Mouse (Mus musculus) neural tube, embryonic 12.5 days (tissue): ENCODE results near the gene Tmem94. TPM values are rescaled to one million over a fixed set of nuclear protein-coding genes. Genes with fewer than 3 reads are reported as not detected.

ENCODE experiments used
- ATAC-seq: fragments of 200-750 bp; cut with Nextera tagmentation; 2 replicates; pipeline ENCODE4 v1.8.0; 2017; ENCODE audit warnings: low read depth, mild to moderate bottlenecking, moderate TSS enrichment, moderate library complexity; ENCODE audit not compliant: low FRiP score
- H3K27ac ChIP-seq: fragments of 300-500 bp; sonication (generic); 2 replicates; pipeline ENCODE4 v1.5.1; 2016
- H3K27me3 ChIP-seq: fragments of 300-500 bp; sonication (generic); replicated peaks from 2 replicates; pipeline ENCODE4 v1.6.1; 2016; ENCODE audit warnings: mild to moderate bottlenecking
- H3K36me3 ChIP-seq: fragments of 300-500 bp; sonication (generic); 2 replicates; pipeline ENCODE4 v1.6.1; 2016; ENCODE audit warnings: mild to moderate bottlenecking
- H3K4me1 ChIP-seq: fragments of 300-500 bp; sonication (generic); 2 replicates; pipeline ENCODE4 v1.6.1; 2016
- H3K4me2 ChIP-seq: fragments of 300-500 bp; sonication (generic); replicated peaks from 2 replicates; pipeline ENCODE4 v1.6.1; 2016; ENCODE audit warnings: mild to moderate bottlenecking
- H3K4me3 ChIP-seq: fragments of 300-500 bp; sonication (generic); 2 replicates; pipeline ENCODE4 v1.5.1; 2016
- H3K9ac ChIP-seq: fragments of 300-500 bp; sonication (generic); 2 replicates; pipeline ENCODE4 v1.6.1; 2016; ENCODE audit warnings: mild to moderate bottlenecking
- H3K9me3 ChIP-seq: fragments of 300-500 bp; sonication (generic); 2 replicates; pipeline ENCODE4 v1.6.1; 2016; ENCODE audit warnings: mild to moderate bottlenecking
- WGBS: fragments of 180-500 bp; shearing (Covaris S2); methylation state at CpG from one replicate; pipeline ENCODE4 v1.1.7; 2016; 5-methylcytosine and 5-hydroxymethylcytosine counted together
- polyA plus RNA-seq: library from polyadenylated mRNA; unstranded; fragments of >200 nt; fragmentation: Nextera tagmentation; extraction: Ambion mirVana; gene quantifications from 2 replicates; pipeline ENCODE4 v1.2.1, GENCODE M21; 2016

The Tmem94 gene
- polyA plus RNA-seq, 1 experiment from 2014 or later = 34.7 TPM

- no peaks in the 10 kb centered on the region for H3K4me1 ChIP-seq
- no peak for ATAC-seq
- WGBS = 89% methylated on average over 9 of the region's 9 CpGs
- H3K9ac ChIP-seq = no peak overlapping the region
- no peak overlapping the region for H3K27ac ChIP-seq
- no peaks in the 10 kb centered on the region for H3K9me3 ChIP-seq
- peaks cover 99% of the 10 kb centered on the region for H3K36me3 ChIP-seq
- H3K4me2 ChIP-seq = no peak overlapping the region
- H3K4me3 ChIP-seq = no peak overlapping the region
- H3K27me3 ChIP-seq = no peaks in the 10 kb centered on the region
Measured at GRCm38 (mm10) chr11:115797665-115798064, 32.4 kb downstream of the Tmem94 start.

GRCm38 (mm10) chr11:115800981-115801380 is 35.7 kb downstream of the Tmem94 start:
- ATAC-seq = no peak
- H3K4me2 ChIP-seq = no peak overlapping the region
- 91% methylated on average over 18 of the region's 18 CpGs for WGBS
- no peak overlapping the region for H3K9ac ChIP-seq
- no peaks in the 10 kb centered on the region for H3K4me1 ChIP-seq
- peaks cover 92% of the 10 kb centered on the region for H3K36me3 ChIP-seq
- H3K27me3 ChIP-seq = no peaks in the 10 kb centered on the region
- no peak overlapping the region for H3K27ac ChIP-seq
- no peak overlapping the region for H3K4me3 ChIP-seq
- H3K9me3 ChIP-seq = no peaks in the 10 kb centered on the region

- no peaks in the 10 kb centered on the region for H3K27me3 ChIP-seq
- peaks cover 13% of the 10 kb centered on the region for H3K4me1 ChIP-seq
- H3K4me2 ChIP-seq = no peak overlapping the region
- no peak overlapping the region for H3K9ac ChIP-seq
- H3K27ac ChIP-seq = no peak overlapping the region
- peaks cover 82% of the 10 kb centered on the region for H3K36me3 ChIP-seq
- no peaks in the 10 kb centered on the region for H3K9me3 ChIP-seq
- WGBS = 94% methylated on average over 24 of the region's 24 CpGs
- no peak overlapping the region for H3K4me3 ChIP-seq
- ATAC-seq = no peak
Measured at GRCm38 (mm10) chr11:115803072-115803709, 38.0 kb downstream of the Tmem94 start.

- WGBS = 93% methylated on average over 7 of the region's 7 CpGs
- no peak overlapping the region for H3K4me2 ChIP-seq
- no peaks in the 10 kb centered on the region for H3K27me3 ChIP-seq
- H3K36me3 ChIP-seq = peaks cover 66% of the 10 kb centered on the region
- no peaks in the 10 kb centered on the region for H3K9me3 ChIP-seq
- no peak overlapping the region for H3K4me3 ChIP-seq
- H3K9ac ChIP-seq = no peak overlapping the region
- H3K4me1 ChIP-seq = peaks cover 31% of the 10 kb centered on the region
- H3K27ac ChIP-seq = no peak overlapping the region
- ATAC-seq = no peak
Measured at GRCm38 (mm10) chr11:115805005-115805404, 39.8 kb downstream of the Tmem94 start.

GRCm38 (mm10) chr11:115806154-115806553 is 40.9 kb downstream of the Tmem94 start:
- Histone ChIP-seq H3K9ac (no peak overlapping the region), H3K4me3 (no peak overlapping the region), H3K36me3 (peaks cover 66% of the 10 kb centered on the region), H3K4me1 (peaks cover 42% of the 10 kb centered on the region), H3K27ac (no peak overlapping the region), H3K27me3 (no peaks in the 10 kb centered on the region), H3K9me3 (no peaks in the 10 kb centered on the region), H3K4me2 (no peak overlapping the region)
- ATAC-seq = no peak
- 95% methylated on average over 10 of the region's 10 CpGs for WGBS

- 57% methylated on average over 6 of the region's 6 CpGs for WGBS
- H3K27ac ChIP-seq = peak overlapping the region; percentile 37; the same call in 1 of the 2 replicates
- peaks cover 54% of the 10 kb centered on the region for H3K4me1 ChIP-seq
- no peaks in the 10 kb centered on the region for H3K27me3 ChIP-seq
- H3K9ac ChIP-seq = no peak overlapping the region
- no peaks in the 10 kb centered on the region for H3K9me3 ChIP-seq
- peak overlapping the region; percentile 94 for H3K4me2 ChIP-seq
- H3K36me3 ChIP-seq = peaks cover 61% of the 10 kb centered on the region
- peak; percentile 30; the same call in 1 of the 2 replicates for ATAC-seq
- no peak overlapping the region for H3K4me3 ChIP-seq
Measured at GRCm38 (mm10) chr11:115807306-115807705, 42.1 kb downstream of the Tmem94 start.

- no peaks in the 10 kb centered on the region for H3K27me3 ChIP-seq
- peak overlapping the region; percentile 94 for H3K4me2 ChIP-seq
- no peak overlapping the region for H3K27ac ChIP-seq
- H3K4me3 ChIP-seq = no peak overlapping the region; the same call in 1 of the 2 replicates
- peak overlapping the region; percentile 38; the same call in 1 of the 2 replicates for H3K9ac ChIP-seq
- 50% methylated on average over 11 of the region's 11 CpGs for WGBS
- H3K4me1 ChIP-seq = peaks cover 60% of the 10 kb centered on the region
- no peak for ATAC-seq
- no peaks in the 10 kb centered on the region for H3K9me3 ChIP-seq
- H3K36me3 ChIP-seq = peaks cover 55% of the 10 kb centered on the region
Measured at GRCm38 (mm10) chr11:115807971-115808370, 42.7 kb downstream of the Tmem94 start.

- no peak overlapping the region for H3K27ac ChIP-seq
- H3K36me3 ChIP-seq = peaks cover 46% of the 10 kb centered on the region
- H3K9ac ChIP-seq = peak overlapping the region; percentile 26; the same call in 1 of the 2 replicates
- no peak overlapping the region for H3K4me3 ChIP-seq
- 59% methylated on average over 10 of the region's 10 CpGs for WGBS
- H3K9me3 ChIP-seq = no peaks in the 10 kb centered on the region
- peak overlapping the region; percentile 94 for H3K4me2 ChIP-seq
- H3K27me3 ChIP-seq = no peaks in the 10 kb centered on the region
- ATAC-seq = no peak
- H3K4me1 ChIP-seq = peaks cover 62% of the 10 kb centered on the region
Measured at GRCm38 (mm10) chr11:115808696-115809310, 43.6 kb downstream of the Tmem94 start.

GRCm38 (mm10) chr11:115809311-115809781 is 44.1 kb downstream of the Tmem94 start:
- peaks cover 65% of the 10 kb centered on the region for H3K4me1 ChIP-seq
- H3K27ac ChIP-seq = no peak overlapping the region
- 0 out of 2 replicates have a peak overlapping the region, but pooled peaks have one; percentile 7 for H3K4me3 ChIP-seq
- peak overlapping the region; percentile 94 for H3K4me2 ChIP-seq
- peaks cover 43% of the 10 kb centered on the region for H3K36me3 ChIP-seq
- ATAC-seq = no peak
- 0 out of 2 replicates have a peak overlapping the region, but pooled peaks have one; percentile 26 for H3K9ac ChIP-seq
- WGBS = 61% methylated on average over 8 of the region's 8 CpGs
- no peaks in the 10 kb centered on the region for H3K9me3 ChIP-seq
- H3K27me3 ChIP-seq = no peaks in the 10 kb centered on the region

GRCm38 (mm10) chr11:115810377-115810776 is 45.1 kb downstream of the Tmem94 start:
- H3K9ac ChIP-seq = no peak overlapping the region
- WGBS = 82% methylated on average over 14 of the region's 14 CpGs
- ATAC-seq = no peak
- no peak overlapping the region; the same call in 1 of the 2 replicates for H3K4me3 ChIP-seq
- peak overlapping the region; percentile 94 for H3K4me2 ChIP-seq
- no peaks in the 10 kb centered on the region for H3K9me3 ChIP-seq
- H3K4me1 ChIP-seq = peaks cover 68% of the 10 kb centered on the region
- peaks cover 32% of the 10 kb centered on the region for H3K36me3 ChIP-seq
- H3K27me3 ChIP-seq = no peaks in the 10 kb centered on the region
- no peak overlapping the region for H3K27ac ChIP-seq

GRCm38 (mm10) chr11:115811381-115812093 is 46.3 kb downstream of the Tmem94 start:
- no peaks in the 10 kb centered on the region for H3K9me3 ChIP-seq
- no peak for ATAC-seq
- H3K36me3 ChIP-seq = peaks cover 26% of the 10 kb centered on the region
- peaks cover 76% of the 10 kb centered on the region for H3K4me1 ChIP-seq
- H3K27ac ChIP-seq = no peak overlapping the region
- peak overlapping the region; percentile 83 for H3K9ac ChIP-seq
- no peaks in the 10 kb centered on the region for H3K27me3 ChIP-seq
- peak overlapping the region; percentile 94 for H3K4me3 ChIP-seq
- H3K4me2 ChIP-seq = peak overlapping the region; percentile 94
- WGBS = 80% methylated on average over 20 of the region's 20 CpGs

GRCm38 (mm10) chr11:115812095-115812494 is 46.9 kb downstream of the Tmem94 start:
- no peak for ATAC-seq
- Histone ChIP-seq H3K9me3 (no peaks in the 10 kb centered on the region), H3K4me1 (peaks cover 74% of the 10 kb centered on the region), H3K4me2 (peak overlapping the region; percentile 94), H3K9ac (peak overlapping the region; percentile 83), H3K27ac (no peak overlapping the region), H3K4me3 (peak overlapping the region; percentile 94), H3K36me3 (peaks cover 26% of the 10 kb centered on the region), H3K27me3 (no peaks in the 10 kb centered on the region)
- 52% methylated on average over 7 of the region's 7 CpGs for WGBS
